Mouse (Mus musculus) stomach, postnatal 0 days (tissue): Measurements from ENCODE around the gene Atad1.

Experiments used
- CTCF ChIP-seq: IDR thresholded peaks from 2 replicates; pipeline ENCODE4 v1.5.1; 2016; ENCODE audit warnings: antibody characterized with exemption, low read depth, mild to moderate bottlenecking, moderate library complexity
- EP300 ChIP-seq: optimal IDR thresholded peaks from 2 replicates; pipeline ENCODE3; 2016; ENCODE audit warnings: antibody characterized with exemption

GRCm38 (mm10) chr19:32740641-32741345, 1.2 kb upstream of the Atad1 start:
- no peak for TF ChIP-seq CTCF
- TF ChIP-seq EP300 = no peak
